Mouse (Mus musculus): ENCODE data around the gene Reep3.

GRCm38 (mm10) chr10:67023092-67023491 lies 73.7 kb downstream of the Reep3 start:
- TF ChIP-seq CTCF (IDR thresholded peaks at IDR 0.05; ENCODE audit: borderline replicate concordance, control insufficient read depth, extremely low read depth, insufficient read depth, low read length, poor library complexity) (no peak), POLR2A (IDR thresholded peaks at IDR 0.05; ENCODE audit: control insufficient read depth, extremely low read depth, insufficient read depth, low read length, poor library complexity) (no peak)
